Mouse (Mus musculus) WW6 (cell line): ENCODE results near the gene Olfr923.

Source experiments
- DNase-seq: peaks from one replicate; pipeline ENCODE4 v3.0.0-alpha.2; 2013; ENCODE audit warnings: low read depth, low spot score

Olfr923 gene

DNA sequence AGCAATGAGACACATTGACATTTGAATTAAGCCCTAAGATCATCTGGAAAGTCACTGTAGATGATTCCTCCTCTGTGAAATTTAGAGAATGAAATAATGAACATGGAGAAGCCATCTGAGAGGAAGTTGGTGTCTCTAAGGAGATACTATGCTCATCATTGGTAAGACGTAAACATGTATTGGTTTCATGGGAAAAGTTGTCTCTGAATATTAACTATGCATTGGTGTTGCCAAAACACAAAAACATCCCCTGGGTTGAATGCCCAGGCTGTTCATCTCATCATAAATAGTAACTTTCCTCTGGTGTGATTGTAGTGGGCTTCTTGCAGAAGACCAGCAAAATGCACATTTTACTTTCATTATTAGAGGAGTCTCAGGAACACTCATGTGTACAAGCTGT is at the start of gene Olfr923:
TSS of gene Olfr923 (plus strand) at position 301 of the 400 bp plus-strand sequence.
- DNase-seq: no peak

DNA sequence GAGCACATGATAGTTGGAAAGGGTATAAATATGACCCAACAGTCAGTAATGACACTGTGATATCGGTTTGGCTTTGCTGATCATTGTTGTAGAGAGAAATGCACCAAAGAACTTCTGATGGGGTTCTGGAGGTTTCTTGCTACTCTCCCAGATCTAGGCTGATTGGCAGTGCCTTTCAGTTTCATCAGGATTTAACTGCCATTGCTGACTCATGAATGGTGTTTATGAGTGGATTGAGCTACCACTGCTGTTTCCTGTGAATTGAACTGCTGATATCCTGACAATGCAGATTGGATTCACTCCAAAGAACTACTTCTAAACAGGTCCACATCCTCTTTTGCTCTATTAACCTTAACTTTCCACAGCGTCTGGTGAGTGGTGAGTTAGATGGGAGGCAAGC is 33.7 kb upstream of the Olfr923 start:
- no peak for DNase-seq

DNA sequence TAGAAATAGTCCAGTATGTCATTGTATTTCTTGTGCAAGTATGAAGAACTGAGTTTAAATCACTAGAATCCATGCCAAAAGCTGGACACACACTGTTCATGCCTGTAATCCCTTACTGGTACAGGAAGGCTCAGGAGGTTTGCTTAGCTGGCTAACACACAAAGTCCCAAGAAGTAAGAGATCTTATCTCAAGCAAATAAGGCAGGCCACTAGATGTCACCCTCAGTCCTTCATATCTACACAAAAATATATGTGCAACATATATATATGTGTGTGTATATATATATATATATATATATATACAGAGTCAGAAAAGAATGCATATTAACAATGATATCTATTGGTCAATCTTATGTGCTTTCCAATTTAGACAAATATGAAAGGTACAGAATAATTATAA is 20.6 kb upstream of the Olfr923 start:
- no peak for DNase-seq

DNA sequence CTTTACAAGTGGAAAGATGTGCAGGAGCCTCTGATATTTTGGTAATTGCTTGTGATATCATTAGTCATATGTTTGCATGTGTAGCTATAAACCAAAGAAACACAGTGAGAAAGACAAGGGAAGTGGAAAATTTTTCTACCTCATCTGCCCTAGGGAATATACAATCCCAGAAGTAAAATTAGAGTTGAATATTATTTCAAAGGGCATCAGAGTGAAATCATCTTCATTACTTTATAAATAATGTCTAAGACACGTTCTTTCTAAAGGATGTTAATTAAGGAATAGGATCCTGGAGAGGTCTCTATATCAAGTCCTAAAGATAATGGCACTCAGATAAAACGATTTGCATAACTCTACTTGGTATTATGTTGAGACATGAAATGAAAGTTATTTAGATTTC is 12.0 kb upstream of the Olfr923 start, which contains the start of gene Olfr922:
TSS of gene Olfr922 (plus strand) at position 301 of the 400 bp plus-strand sequence.
- no peak for DNase-seq

DNA sequence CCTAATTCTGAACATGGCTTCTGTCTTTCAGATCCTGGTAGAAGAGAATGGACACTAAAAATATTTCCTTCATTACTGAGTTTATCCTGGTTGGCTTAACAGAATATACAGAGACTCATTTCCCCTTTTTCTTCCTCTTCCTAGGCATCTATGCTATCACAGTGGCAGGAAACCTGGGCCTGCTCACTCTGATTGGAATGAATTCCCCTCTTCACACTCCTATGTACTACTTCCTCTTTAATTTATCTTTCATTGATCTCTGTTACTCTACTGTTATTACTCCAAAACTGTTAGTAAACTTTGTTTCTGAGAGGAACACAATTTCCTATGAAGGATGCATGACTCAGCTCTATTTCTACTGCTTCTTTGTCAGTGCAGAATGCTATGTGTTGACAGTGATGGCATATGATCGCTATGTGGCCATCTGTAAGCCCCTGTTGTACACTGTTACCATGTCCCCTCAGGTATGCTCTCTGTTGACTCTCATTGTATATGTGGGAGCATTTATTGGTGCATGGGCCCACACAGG is 10.8 kb upstream of the Olfr923 start:
- DNase-seq: no peak

DNA sequence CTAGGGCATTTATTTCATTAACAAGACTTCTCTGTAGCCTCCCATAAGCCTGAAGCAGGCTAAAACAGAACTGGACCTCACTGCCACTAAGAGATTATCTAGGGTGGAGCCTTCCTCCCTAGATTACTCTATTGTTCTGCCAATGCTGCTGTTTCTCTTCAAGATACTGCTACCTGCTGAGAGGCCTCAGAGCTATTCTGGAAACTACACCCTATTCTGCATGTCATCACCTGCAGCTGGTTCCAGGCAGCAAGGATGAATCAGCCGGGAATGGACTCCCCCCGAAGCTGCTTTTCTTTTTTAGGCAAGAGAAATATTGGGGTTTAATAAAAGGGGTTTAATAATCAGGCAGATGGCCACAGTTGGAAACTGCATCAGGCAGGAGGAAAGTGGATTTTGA is 6.7 kb downstream of the Olfr923 start:
- peak; percentile 16 for DNase-seq

DNA sequence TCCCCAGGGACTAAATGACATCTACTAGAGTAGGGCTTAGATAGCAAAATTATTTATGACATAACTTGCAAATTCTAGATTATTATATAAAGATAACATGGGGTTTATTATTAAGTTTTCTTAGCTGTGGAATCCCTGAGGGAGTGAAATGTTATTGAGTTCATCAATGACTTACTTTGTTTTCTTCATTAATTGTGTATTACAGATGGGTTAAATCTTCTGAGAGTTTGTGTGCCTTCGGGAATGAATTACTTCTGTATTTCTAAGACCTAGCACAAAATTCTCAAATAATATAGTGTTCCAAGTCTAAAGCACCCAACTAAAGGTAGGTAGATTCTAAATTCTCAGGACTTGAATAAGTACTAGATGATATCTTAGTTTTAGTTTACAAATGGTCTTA is 17.8 kb downstream of the Olfr923 start, which contains the start of gene Olfr924:
TSS of gene Olfr924 (plus strand) at position 301 of the 400 bp plus-strand sequence.
- no peak for DNase-seq

DNA sequence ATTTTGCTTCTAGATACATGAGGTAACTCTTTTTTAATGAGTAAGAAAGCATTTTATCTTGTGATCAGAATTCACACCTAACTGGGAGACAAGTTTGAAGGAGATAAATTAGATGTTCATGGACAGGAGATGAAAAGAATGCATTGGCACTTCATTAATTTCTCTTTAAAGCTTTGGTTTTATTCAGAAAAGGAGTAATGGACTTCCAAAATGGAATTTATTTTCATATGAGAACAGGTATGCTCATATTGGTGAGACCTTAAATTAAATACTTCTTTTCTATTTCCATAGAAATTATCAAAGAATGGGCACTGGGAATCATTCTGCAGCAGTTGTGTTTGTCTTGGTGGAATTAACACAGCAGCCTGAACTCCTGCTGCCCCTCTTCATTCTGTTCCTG is 28.4 kb downstream of the Olfr923 start, which contains the start of gene Olfr26:
TSS of gene Olfr26 (plus strand) at position 301 of the 400 bp plus-strand sequence.
- no peak for DNase-seq

DNA sequence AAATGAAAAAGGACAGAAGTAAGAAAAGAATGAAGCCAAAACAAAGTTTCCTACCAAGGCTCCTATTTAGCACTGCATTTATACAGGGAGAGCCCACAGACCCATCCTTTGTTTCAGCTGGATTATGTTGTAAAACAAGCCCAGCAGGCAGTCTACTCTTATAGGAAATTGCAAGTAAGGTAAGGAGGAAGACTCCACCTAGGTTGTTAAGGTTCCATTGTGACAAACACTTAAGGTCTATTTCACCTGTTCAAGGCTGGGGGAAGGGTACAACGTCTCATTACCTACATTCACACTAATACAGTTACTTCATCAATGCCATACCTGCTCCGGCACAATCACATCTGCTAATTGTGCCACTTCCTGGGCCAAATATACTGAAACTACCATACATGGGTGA is 48.5 kb downstream of the Olfr923 start:
- peak; percentile 11 for DNase-seq

DNA sequence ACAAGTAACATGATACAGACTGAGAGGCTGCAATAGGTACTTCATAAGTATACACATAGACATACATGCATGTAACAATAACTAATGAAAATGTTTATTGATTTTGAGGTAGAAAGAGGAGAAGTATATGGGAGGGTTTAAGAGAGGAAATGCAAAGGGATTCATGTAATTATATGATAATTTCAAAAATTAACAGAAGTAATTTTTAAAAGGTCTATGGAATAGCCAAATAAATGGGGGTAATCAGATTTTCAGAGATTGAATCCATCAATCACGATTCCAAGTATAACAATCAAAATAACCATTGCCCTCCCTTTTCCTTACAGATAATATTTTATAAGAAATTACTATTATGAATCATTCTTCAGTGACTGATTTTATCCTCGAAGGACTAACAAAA is 50.5 kb downstream of the Olfr923 start, which contains the start of gene Olfr926:
TSS of gene Olfr926 (plus strand) at position 301 of the 400 bp plus-strand sequence.
- DNase-seq: no peak
